Mouse (Mus musculus): ENCODE data around the gene Gucy2g. TPM values are rescaled to one million over a fixed set of nuclear protein-coding genes. Genes with fewer than 3 reads are reported as not detected.

Gucy2g gene
- total RNA-seq, 1 experiment from 2014 or later: not detected

DNA sequence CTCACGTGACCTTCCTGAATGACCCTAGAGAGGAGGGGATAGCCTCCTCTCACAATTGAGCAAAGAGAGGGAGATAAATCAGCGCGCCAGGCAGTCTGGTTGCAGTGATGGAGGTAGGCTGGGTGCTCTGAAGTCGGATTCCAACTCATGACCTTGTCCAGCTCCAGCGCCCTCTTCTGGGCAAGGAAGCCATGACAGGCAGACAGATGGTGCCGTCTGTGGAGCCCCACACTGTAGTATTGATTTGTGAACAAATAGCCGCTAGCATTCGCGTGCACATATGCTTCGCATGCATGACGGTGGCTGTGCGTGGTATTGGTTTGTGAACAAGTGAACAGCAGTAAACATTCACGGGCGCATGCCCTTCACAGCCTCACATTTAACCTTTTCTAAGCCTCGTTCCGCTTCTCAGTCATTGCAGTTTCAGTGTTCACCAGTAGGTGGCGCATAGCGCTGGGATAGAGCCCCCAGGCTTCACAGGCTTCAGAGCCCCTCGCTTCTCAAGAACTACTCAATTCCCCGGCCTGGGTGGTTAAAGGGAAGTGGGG, 22.8 kb downstream of the Gucy2g start:
- peak; percentile 84 to 95 for ATAC-seq (replicated peaks in 1 of 2; ENCODE audit: insufficient read depth in 1 of 2, low FRiP score in 2 of 2, low TSS enrichment in 1 of 2, low read depth in 1 of 2, poor library complexity in 2 of 2, severe bottlenecking in 2 of 2)

DNA sequence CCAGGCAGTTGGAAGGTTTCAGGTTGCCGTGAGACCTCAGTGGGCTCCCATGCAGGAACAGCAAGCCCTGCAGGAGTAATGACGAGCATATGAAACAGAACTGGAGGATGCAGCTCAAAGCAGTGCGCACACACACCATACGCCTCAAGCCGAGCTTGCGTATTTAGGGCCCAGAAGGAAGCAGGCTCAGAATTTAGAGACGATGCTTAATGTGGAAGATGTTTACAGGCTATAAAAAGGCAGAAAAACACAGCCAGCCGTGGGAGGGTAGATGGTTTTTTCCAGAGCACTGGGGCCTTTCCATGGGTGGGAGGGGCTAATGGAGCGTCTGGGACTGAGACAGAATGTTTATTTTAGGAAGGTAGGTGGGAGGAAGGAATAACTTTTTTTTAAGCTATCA, 23.7 kb downstream of the Gucy2g start:
- no peak for ATAC-seq (replicated peaks in 1 of 2; ENCODE audit: insufficient read depth in 1 of 2, low FRiP score in 2 of 2, low TSS enrichment in 1 of 2, low read depth in 1 of 2, poor library complexity in 2 of 2, severe bottlenecking in 2 of 2)

DNA sequence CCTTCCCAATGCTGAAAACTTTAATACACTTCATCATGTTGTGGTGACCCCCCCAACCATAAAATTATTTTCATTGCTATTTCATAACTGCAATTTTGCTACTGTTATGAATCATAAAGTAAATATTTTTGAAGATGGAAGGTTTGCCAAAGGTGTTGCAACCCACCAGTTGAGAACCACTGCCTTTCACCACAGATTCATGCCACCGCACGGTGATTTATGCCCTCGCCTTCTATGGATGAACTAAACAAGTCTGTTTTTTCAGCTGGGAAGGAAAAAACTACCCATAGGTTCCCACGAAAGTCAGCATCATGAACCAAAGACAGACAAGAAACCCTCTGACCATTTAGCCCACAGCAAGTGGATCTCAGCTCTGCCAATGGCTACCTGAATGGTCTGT, 24.2 kb downstream of the Gucy2g start:
- no peak for ATAC-seq (replicated peaks in 1 of 2; ENCODE audit: insufficient read depth in 1 of 2, low FRiP score in 2 of 2, low TSS enrichment in 1 of 2, low read depth in 1 of 2, poor library complexity in 2 of 2, severe bottlenecking in 2 of 2)

DNA sequence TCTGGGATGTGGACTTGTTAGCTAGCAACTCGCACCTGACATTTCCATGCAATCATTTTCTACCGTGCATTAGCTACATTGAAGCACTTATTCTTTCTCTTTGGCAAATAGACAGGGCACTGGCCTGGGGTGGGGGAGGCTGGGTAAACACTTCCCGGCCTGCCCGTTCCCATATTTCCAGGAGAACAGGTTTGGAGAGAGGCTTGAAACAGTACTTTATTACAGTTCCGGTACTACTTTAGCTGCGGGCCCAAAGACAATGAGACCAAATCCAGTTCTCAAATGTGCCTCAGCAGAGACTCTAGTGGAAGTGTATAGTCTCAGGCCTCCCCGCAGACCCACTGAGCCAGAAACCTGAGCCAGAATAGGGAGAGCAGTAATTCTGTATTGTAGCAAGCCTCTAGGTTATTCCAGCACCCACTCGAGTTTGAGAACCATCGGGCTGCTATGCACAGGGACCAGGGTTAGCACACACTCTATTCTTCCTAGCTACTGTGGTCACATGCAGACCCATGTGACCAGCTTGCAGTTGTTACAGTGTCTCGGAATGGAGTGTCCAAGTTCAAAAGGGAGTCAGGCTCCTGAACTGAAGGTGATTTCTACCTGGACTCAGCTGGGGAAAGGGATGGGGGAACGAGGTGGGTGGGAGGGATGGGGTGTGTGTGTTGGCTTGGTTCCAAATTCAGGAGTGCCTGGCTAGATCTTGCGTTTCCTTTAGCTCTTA, 27.3 kb downstream of the Gucy2g start:
- ATAC-seq (replicated peaks in 1 of 2; ENCODE audit: insufficient read depth in 1 of 2, low FRiP score in 2 of 2, low TSS enrichment in 1 of 2, low read depth in 1 of 2, poor library complexity in 2 of 2, severe bottlenecking in 2 of 2): no peak

DNA sequence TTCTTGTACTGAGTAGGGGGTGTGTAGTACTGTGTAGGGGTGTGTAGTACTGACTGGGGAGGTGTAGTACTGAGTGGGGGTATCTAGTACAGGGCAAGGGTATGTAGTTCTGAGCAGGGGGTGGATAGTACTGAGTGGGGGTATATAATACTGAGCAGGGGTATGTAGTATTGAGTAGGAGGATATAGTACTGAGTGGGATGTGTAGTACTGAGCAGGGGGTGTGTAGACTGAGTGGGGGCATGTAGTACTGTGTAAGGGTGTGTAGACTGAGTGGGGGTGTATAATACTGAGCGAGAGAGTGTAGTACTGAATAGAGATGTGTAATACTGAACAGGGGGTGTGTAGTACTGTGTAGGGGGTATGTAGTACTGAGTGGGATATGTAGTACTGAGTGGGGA, 29.3 kb downstream of the Gucy2g start:
- no peak for ATAC-seq (replicated peaks in 1 of 2; ENCODE audit: insufficient read depth in 1 of 2, low FRiP score in 2 of 2, low TSS enrichment in 1 of 2, low read depth in 1 of 2, poor library complexity in 2 of 2, severe bottlenecking in 2 of 2)

DNA sequence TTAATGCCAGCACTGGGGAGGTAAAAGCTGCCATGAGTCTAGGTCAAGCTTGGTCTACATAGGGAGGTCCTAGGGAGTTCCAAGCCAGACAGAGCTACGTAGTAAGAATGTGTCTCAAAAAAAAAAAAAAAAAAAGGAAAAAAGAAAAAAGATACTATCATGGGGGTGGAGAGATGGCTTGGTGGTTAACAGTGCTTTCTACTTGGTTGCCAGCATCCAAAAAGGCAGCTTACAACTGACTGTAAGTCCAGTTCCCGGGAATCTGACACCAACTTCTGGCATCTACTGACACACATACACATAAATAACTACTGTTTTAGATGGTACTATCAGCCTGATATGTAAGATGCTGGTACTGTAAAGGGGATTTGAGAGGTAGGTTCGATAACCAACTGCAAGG, 32.0 kb downstream of the Gucy2g start:
- no peak for ATAC-seq (replicated peaks in 1 of 2; ENCODE audit: insufficient read depth in 1 of 2, low FRiP score in 2 of 2, low TSS enrichment in 1 of 2, low read depth in 1 of 2, poor library complexity in 2 of 2, severe bottlenecking in 2 of 2)

DNA sequence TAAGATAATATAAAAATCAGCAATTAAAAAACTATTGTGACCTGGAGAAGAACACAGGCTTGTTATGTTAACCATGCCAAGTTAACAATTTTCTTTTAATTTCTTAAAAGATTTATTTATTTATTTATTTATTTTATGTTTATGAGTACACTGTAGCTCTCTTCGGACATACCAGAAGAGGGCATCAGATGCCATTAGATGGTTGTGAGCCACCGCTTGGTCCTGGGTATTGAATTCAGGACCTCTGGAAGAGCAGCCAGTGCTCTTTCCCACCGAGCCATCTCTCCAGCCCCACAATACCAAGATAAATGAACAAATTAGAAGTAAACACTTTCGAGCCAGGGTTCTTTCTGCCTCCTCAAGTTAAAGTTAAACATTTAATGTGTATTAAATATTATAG, 32.4 kb downstream of the Gucy2g start:
- ATAC-seq (replicated peaks in 1 of 2; ENCODE audit: insufficient read depth in 1 of 2, low FRiP score in 2 of 2, low TSS enrichment in 1 of 2, low read depth in 1 of 2, poor library complexity in 2 of 2, severe bottlenecking in 2 of 2): no peak

DNA sequence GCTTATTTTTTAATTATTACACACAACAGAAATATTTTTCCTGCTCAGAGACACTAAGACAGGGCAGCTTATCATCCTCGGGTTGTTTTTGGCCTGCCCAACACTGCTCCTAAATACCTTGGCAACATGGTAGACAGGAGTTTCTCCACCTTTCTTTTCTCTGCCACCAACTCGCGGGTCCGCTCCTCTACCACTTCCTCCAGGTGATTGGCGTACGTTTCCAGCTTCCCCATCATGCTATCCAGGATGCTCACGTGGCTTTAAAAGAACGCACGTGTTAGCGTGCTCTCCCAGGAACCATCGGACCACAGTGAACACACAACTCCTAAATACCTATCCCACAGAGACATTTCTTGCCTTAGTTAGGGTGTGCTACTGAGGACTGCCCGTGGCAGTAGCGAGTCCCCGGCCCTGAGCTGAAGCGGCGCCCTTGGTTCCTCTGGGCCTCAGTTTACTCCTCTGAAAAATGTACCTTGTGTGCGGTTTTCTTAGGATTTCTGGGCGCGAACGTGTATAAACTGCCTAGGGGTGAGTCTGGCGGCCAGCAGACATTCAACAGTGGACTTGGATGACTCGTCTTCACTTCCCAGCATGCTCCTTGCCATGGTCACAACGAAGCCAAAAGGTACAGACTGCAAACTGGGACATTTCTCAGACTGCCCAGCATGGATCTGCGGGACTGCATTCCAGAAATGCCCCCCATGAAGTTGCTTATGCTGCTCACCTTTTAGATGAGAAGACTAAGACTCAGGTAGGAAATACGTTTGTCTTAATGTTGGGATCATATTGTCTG, 33.1 kb downstream of the Gucy2g start:
- ATAC-seq (replicated peaks in 1 of 2; ENCODE audit: insufficient read depth in 1 of 2, low FRiP score in 2 of 2, low TSS enrichment in 1 of 2, low read depth in 1 of 2, poor library complexity in 2 of 2, severe bottlenecking in 2 of 2): no peak

DNA sequence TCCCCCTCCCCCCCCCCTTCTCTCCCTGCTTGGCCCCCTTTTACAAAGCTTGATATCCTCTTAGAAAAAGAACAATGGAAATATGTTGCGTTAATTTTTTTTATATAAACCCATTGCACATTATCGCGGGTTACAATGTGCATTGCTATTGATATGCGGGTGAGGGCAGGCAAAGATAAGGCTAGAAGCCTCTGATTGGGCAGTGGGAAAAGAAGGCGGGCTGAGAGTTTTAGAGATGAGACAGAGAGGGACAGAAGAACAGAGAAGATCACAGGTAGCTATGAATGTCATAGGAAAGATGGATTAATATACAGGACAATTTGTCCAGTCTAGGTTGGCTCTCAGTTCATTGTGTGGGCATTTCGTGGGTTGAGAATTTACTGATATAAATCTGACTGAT, 33.8 kb downstream of the Gucy2g start:
- peak in 1 of 2 experiments; percentile 13; a peak in 1 of 4 replicates for ATAC-seq (replicated peaks in 1 of 2; ENCODE audit: insufficient read depth in 1 of 2, low FRiP score in 2 of 2, low TSS enrichment in 1 of 2, low read depth in 1 of 2, poor library complexity in 2 of 2, severe bottlenecking in 2 of 2)

DNA sequence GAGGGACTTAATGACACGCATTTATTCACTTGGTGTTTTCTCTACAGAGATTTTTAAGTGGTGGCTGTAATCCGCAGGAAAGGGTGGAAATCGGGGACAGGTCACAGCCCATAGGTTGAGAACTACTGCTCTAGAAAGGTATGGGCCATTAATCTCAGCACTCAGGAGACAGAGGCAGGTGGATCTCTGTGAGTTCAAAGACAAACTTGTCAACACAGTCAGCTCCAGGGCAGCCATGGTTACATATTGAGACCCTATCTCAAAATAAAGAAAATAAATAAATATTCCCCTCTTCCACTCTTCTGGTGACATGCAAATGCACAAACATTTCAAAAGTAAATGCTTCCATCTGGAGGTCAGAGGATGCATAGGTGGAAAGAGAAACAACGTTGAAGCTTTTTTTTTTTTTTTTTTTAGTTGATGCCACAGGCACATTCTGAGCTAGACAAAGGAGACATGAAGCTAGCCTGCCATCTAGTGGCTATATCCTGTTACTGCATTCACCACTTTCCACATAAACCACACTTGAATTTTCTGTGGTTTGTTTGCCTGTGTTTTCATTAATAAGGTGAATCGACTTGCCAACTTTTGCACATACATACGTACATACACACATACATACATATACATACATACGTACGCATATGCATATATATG, 34.4 kb downstream of the Gucy2g start:
- peak; percentile 53 to 76; a peak in 2 of 4 replicates for ATAC-seq (replicated peaks in 1 of 2; ENCODE audit: insufficient read depth in 1 of 2, low FRiP score in 2 of 2, low TSS enrichment in 1 of 2, low read depth in 1 of 2, poor library complexity in 2 of 2, severe bottlenecking in 2 of 2)

DNA sequence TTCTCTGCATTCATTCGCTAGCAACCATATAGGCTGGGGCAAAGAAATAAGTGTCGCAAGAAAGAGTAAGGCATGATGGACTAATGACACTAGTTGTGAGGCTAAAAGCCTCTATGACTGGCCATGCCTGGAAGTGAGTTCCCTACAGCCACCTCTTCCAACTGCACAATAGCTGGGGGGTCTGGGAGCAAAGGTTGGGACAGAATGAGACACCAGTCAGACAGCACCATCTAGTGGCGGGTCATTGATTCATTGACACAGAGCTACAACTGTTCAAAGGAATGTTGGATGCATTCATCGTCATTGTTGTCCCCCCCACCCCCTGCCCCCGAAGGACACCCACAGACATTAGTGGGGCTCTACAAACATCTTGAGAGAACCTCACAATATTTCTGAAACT, 42.7 kb downstream of the Gucy2g start:
- peak; percentile 46 to 48; a peak in 1 of 4 replicates for ATAC-seq (replicated peaks in 1 of 2; ENCODE audit: insufficient read depth in 1 of 2, low FRiP score in 2 of 2, low TSS enrichment in 1 of 2, low read depth in 1 of 2, poor library complexity in 2 of 2, severe bottlenecking in 2 of 2)

DNA sequence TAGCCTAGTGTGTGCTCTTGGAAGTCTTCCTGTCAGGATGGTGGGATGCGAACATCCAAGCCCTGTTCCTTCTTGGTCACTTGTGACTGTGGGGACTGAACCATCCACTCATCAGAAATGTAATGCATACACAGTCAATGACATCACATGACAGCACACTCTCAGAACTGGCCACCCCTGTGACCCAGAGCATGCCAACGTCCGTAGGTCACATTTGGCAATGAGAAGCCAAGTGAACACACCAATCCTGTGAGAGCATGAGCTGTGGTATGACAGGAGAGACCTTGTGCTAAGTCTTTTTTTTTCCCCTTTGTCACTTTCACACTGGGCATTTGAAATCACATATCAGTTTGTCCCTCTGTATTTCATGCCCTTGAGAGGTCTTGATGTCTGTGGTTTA, 45.5 kb downstream of the Gucy2g start:
- ATAC-seq (replicated peaks in 1 of 2; ENCODE audit: insufficient read depth in 1 of 2, low FRiP score in 2 of 2, low TSS enrichment in 1 of 2, low read depth in 1 of 2, poor library complexity in 2 of 2, severe bottlenecking in 2 of 2): no peak

DNA sequence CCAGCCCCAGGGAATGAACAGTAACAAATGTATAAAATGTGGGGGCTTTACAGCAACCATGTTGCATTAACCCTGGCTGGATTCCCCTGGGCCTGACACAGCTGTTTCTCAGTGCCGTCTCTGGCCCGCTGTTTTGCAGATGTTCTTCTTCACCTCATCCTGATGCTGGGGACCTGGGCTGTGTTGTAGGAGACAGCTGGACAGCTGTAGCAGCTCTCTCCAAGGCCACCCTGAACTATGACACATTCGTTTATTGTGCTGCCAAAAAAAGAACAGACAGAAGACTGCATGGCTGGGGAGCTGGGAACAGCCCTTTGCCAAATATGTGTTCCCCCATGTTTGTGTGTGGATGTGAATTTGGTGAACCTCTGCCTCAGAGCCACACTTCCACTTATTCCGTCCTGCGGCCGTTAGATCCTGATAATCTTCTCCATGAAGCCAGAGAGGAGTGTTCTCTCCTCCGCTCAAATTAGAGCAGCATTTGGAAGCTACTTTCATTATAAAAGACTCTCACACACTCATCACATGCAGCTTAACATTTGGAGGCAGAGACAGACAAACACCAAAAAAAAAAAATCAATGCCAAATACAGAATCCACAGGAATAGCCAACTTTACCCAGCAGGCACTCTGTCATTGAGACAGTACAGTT, 46.4 kb downstream of the Gucy2g start:
- no peak for ATAC-seq (replicated peaks in 1 of 2; ENCODE audit: insufficient read depth in 1 of 2, low FRiP score in 2 of 2, low TSS enrichment in 1 of 2, low read depth in 1 of 2, poor library complexity in 2 of 2, severe bottlenecking in 2 of 2)

DNA sequence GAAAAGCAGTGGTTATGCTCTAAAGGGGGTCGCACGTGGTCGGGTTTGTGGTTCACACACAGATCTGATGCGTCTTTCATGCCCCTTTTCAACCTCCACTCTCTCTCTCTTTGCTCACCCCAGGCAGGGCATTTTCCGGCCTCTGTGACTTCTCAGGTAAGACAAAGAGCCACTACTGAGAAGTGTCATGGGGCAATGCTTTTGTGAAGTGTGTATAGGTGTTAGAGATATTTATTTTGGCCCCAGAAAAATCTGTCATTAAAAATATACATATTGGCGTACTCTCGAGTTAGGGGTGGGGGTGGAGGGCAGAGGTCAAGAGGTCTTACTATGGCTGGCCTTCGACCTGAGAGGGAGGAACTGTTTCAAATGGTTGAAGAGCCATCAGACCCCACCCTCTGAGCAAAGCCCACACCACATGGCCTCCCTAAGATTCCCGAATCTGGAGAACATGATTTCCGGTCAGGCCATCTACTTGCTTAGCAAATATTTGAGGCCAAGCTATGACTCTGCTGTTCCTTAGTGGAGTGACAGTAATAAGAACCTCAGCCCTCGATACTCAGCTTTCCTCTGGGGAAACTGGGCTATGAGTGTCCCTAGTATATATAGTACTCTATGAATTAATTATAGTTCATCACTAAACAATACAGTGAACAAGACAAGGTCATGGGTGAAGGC, 47.2 kb downstream of the Gucy2g start:
- no peak for ATAC-seq (replicated peaks in 1 of 2; ENCODE audit: insufficient read depth in 1 of 2, low FRiP score in 2 of 2, low TSS enrichment in 1 of 2, low read depth in 1 of 2, poor library complexity in 2 of 2, severe bottlenecking in 2 of 2)

DNA sequence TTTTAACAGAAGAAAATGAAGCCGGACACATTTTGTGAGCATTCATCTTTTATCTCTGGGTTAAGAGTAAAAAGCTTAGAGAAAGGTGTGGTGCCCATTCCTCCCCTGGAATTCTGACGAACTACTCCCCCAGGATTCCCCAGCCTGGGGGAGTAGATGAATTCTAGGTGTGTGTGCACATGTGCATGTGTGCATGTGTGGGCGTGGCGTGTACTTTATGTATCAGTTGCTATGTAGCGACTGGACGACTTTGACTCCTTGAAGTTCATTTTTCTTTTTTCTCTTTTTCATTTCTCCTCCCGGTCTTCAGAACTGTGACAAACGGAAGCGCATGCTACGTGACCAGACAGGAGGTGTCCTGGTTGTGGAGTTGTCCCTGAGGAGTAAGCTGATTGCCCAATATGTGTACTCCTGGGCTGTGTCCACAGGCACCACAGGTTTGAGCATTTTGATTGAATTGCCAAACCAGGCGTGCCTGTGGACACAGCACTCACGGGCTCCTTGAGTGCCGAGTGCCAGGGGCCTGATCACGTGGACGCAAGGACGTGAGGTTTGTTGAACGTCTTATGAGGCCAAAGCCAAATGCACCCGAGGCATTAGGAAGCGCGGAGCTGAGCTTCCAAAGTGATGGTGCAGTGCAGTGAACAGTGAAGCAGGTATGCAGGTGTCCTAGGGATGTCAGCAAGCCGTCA, 48.6 kb downstream of the Gucy2g start:
- ATAC-seq (replicated peaks in 1 of 2; ENCODE audit: insufficient read depth in 1 of 2, low FRiP score in 2 of 2, low TSS enrichment in 1 of 2, low read depth in 1 of 2, poor library complexity in 2 of 2, severe bottlenecking in 2 of 2): no peak

DNA sequence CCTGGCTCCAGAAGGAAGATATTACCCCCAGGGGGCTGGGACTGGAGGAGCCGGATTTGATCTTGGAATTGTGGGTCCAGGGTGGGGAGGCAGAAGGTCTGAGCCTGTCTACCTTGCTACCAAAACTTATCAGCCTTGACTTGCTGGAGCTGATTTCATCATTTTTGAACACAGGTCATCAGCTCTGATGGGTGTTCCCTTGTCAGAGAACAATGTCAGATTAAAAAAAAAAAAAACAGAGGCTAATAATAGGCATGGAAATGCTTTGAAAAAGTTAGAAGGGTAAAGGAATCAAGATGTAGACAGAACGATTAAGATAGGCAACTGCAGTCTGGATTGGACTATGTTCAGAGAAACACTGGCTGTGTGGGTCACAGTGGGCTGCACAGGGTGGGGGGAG, 49.4 kb downstream of the Gucy2g start:
- no peak for ATAC-seq (replicated peaks in 1 of 2; ENCODE audit: insufficient read depth in 1 of 2, low FRiP score in 2 of 2, low TSS enrichment in 1 of 2, low read depth in 1 of 2, poor library complexity in 2 of 2, severe bottlenecking in 2 of 2)

DNA sequence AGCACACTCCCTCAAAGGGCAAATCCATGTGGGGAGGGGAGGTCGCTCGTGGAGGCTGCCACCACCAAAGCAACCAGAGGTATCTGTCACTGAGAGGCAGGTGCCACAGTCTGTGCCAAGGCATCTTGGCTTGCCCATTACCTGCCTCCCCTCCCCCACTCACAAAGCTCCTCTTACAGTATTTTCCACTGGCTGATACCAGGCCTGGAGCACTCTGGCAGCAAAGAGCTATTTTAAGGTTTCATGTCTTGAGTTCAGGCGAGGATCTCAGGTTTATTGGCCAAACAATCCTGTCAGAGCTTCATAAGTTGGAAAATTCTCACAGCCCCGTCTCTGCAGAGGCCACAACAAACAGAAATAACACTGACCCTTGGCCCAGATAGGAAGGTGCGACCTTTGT, 51.0 kb downstream of the Gucy2g start:
- ATAC-seq (replicated peaks in 1 of 2; ENCODE audit: insufficient read depth in 1 of 2, low FRiP score in 2 of 2, low TSS enrichment in 1 of 2, low read depth in 1 of 2, poor library complexity in 2 of 2, severe bottlenecking in 2 of 2): no peak
